Mouse (Mus musculus) myocyte (in vitro differentiated cells): ENCODE data around the gene Fxyd6.

Source experiments
- E2F4 ChIP-seq: IDR thresholded peaks from one replicate; pipeline ENCODE4 v1.6.1; 2011; ENCODE audit warnings: mild to moderate bottlenecking, control low read depth, moderate library complexity; ENCODE audit not compliant: insufficient read depth
- MAX ChIP-seq: IDR thresholded peaks from one replicate; pipeline ENCODE4 v1.6.1; 2011; ENCODE audit warnings: low read depth, mild to moderate bottlenecking, control low read depth
- MYOD1 ChIP-seq, 3 experiments: IDR thresholded peaks; one replicate each; pipeline ENCODE4 v1.6.1; 2011; ENCODE audit warnings: control low read depth in 2 of 3, low read depth in 2 of 3, mild to moderate bottlenecking in 2 of 3, moderate library complexity in 1 of 3; ENCODE audit not compliant: insufficient read length in 2 of 3, control insufficient read depth in 1 of 3
- POLR2A ChIP-seq: IDR thresholded peaks from one replicate; pipeline ENCODE4 v1.6.1; 2011; ENCODE audit warnings: low read depth, mild to moderate bottlenecking, control low read depth, moderate library complexity; ENCODE audit not compliant: insufficient read length
- POLR2AphosphoS2 ChIP-seq: IDR thresholded peaks from one replicate; pipeline ENCODE4 v1.6.1; 2011; ENCODE audit warnings: low read depth, control low read depth; ENCODE audit not compliant: insufficient read length
- SRF ChIP-seq: IDR thresholded peaks from one replicate; pipeline ENCODE4 v1.6.1; 2011; ENCODE audit warnings: low read depth; ENCODE audit not compliant: control insufficient read depth, insufficient read length
- TCF12 ChIP-seq: IDR thresholded peaks from one replicate; pipeline ENCODE4 v1.6.1; 2011; ENCODE audit warnings: mild to moderate bottlenecking, control low read depth; ENCODE audit not compliant: poor library complexity, insufficient read depth, severe bottlenecking
- USF1 ChIP-seq: IDR thresholded peaks from one replicate; pipeline ENCODE4 v1.6.1; 2011; ENCODE audit warnings: low read depth, mild to moderate bottlenecking, control low read depth, moderate library complexity

DNA sequence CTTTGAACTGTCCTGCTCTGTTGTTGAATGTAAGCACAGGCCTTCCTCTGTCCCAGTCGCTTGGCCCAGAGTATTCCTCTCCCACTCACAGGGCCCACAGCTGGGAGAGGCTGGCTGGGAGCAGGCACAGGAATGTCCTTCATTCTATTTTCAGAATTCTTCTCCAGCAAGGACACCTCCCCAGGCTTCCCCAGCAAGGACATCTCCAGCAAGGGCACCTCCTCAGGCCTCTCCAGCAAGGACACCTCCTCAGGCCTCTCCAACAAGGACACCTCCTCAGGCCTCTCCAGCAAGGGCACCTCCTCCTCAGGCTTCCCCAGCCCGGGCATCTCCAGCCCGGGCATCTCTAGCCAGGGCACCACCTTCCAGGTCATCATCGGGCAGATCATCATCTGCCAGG lies 41.7 kb upstream of the Fxyd6 start:
- TF ChIP-seq E2F4, result no peak
- TF ChIP-seq POLR2A, result no peak
- TF ChIP-seq MYOD1 (IDR thresholded peaks at IDR 0.05; ENCODE audit: control insufficient read depth in 1 of 3, insufficient read length in 2 of 3, low read depth in 2 of 3), result no peak
- no peak for TF ChIP-seq TCF12
- TF ChIP-seq USF1, result no peak
- no peak for TF ChIP-seq SRF
- TF ChIP-seq POLR2AphosphoS2, result no peak
- TF ChIP-seq MAX, result no peak
